Mouse (Mus musculus): ENCODE measurements at regions not wholly inside any gene's neighbourhood (a gene's known extent, or its start where the extent isn't known, plus 50 kb on each side); places are given as distances from the start of the nearest gene placed in this dataset.

DNA sequence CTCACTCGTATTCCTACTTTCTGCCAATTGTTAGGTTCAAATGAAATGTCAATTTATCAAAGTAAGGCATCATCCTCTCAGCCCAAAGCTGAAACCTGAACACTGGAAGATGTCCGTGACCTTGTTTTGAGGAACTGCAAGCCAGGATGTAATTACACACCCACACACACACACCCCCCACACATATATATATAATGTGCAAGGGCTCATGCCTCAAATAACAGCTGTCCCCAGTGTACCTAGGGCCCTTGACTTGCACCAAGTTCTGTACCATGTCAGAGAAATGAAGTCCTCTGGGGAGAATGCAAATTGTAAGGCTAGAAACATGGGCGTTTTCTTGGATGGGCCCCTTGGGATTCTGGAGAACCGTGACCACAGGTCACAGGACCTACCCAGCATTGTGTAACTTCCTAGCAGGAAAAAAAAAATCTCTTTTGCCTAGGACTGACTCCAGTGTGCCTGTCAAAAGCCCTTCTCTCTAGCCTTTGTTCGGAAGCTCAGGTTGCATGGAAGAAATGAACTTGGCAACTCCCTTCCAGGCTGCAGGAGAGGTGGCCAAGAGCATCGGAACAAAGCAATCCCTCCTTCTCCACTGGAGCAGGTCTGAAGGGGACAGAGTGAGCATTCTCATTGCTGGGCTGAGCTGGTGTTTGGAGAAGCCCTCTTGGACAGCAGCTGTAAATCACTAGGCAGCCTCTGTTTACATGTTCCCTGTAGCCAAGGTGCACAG lies 118.5 kb downstream of the Trib2 start:
- H3K9ac ChIP-seq (replicated peaks): no peak overlapping the region
- ATAC-seq (ENCODE audit: insufficient read depth): no peak
- no peak overlapping the region for H3K4me3 ChIP-seq (ENCODE audit: insufficient read depth in 1 of 2, low read depth in 2 of 2, low read length in 2 of 2)
- 40% methylated on average over 6 of the region's 6 CpGs for WGBS (ENCODE audit: insufficient replicate concordance)
- H3K9me3 ChIP-seq (ENCODE audit: control insufficient read depth, low read length): no peaks in the 10 kb centered on the region
- no peak for DNase-seq (ENCODE audit: low read depth in 3 of 3, low spot score in 3 of 3)
- TF ChIP-seq CTCF (IDR thresholded peaks at IDR 0.05; ENCODE audit: low read depth) (no peak), EP300 (IDR thresholded peaks at IDR 0.05; ENCODE audit: low read depth) (no peak)
- H3K4me2 ChIP-seq (ENCODE audit: low read depth): no peak overlapping the region
- peaks cover 0 to 2% of the 10 kb centered on the region in 2 experiments; a peak in 1 of 4 replicates for H3K4me1 ChIP-seq (replicated peaks; ENCODE audit: control insufficient read depth in 2 of 2, insufficient read depth in 2 of 2, low read length in 1 of 2)
- H3K27me3 ChIP-seq (ENCODE audit: control insufficient read depth, insufficient read depth, low read length): no peaks in the 10 kb centered on the region
- no peaks in the 10 kb centered on the region for H3K36me3 ChIP-seq (replicated peaks; ENCODE audit: control insufficient read depth, insufficient read depth, low read depth)
- no peak overlapping the region for H3K27ac ChIP-seq

DNA sequence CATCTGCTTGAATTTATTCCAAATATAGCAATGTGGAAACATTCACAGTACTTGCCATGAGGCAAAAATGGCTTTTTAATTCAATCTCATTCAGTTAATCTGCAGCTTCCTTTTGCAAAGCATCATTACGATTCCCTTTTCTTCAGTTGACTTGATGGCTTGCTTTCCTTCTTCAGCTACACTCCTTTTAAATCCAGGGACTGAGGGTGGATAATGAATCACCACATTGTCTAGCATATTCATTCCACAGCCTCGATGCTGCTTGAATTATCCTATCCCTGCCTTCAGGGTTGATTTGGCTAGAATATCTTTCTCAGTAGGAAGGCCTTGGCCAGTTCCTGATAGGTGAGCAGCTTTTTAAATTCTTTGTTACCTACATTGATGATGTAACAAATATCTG lies 128.4 kb downstream of the Trib2 start:
- H3K9me3 ChIP-seq (ENCODE audit: control insufficient read depth, low read length): no peaks in the 10 kb centered on the region
- H3K4me2 ChIP-seq (ENCODE audit: low read depth): no peak overlapping the region
- TF ChIP-seq CTCF (IDR thresholded peaks at IDR 0.05; ENCODE audit: low read depth) (no peak), EP300 (IDR thresholded peaks at IDR 0.05; ENCODE audit: low read depth) (no peak)
- DNase-seq (ENCODE audit: low read depth in 3 of 3, low spot score in 3 of 3): no peak
- no peaks in the 10 kb centered on the region for H3K36me3 ChIP-seq (replicated peaks; ENCODE audit: control insufficient read depth, insufficient read depth, low read depth)
- H3K27me3 ChIP-seq (ENCODE audit: control insufficient read depth, insufficient read depth, low read length): no peaks in the 10 kb centered on the region
- H3K27ac ChIP-seq: no peak overlapping the region
- H3K9ac ChIP-seq (replicated peaks): no peak overlapping the region
- no peak overlapping the region for H3K4me3 ChIP-seq (ENCODE audit: insufficient read depth in 1 of 2, low read depth in 2 of 2, low read length in 2 of 2)
- WGBS (ENCODE audit: insufficient replicate concordance): 49% methylated on average over 2 of the region's 2 CpGs
- no peak for ATAC-seq (ENCODE audit: insufficient read depth)
- no peaks in the 10 kb centered on the region for H3K4me1 ChIP-seq (replicated peaks; ENCODE audit: control insufficient read depth in 2 of 2, insufficient read depth in 2 of 2, low read length in 1 of 2)

DNA sequence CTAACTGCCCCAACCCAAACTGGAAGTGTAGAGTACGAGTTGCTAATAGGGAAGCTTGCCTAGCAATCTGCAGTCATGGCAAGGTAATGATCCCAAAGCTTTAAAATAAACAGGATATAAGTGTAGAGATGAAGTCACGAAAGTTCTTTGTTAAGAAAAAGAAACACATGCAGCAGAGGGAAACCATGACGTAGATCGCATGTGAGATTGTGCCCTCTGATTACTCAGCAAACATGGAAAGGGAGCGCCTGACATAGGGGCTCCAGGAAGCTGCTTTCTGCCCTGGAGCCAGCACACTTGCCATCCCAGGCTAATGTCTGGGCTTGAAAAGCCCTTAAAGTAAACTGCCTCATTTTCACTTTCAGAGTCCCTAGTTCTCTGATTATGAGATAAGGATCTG lies 132.4 kb downstream of the Trib2 start:
- no peak overlapping the region for H3K4me2 ChIP-seq (ENCODE audit: low read depth)
- DNase-seq (ENCODE audit: low read depth in 3 of 3, low spot score in 3 of 3): no peak
- TF ChIP-seq CTCF (IDR thresholded peaks at IDR 0.05; ENCODE audit: low read depth): no peak
- TF ChIP-seq EP300 (IDR thresholded peaks at IDR 0.05; ENCODE audit: low read depth): no peak

DNA sequence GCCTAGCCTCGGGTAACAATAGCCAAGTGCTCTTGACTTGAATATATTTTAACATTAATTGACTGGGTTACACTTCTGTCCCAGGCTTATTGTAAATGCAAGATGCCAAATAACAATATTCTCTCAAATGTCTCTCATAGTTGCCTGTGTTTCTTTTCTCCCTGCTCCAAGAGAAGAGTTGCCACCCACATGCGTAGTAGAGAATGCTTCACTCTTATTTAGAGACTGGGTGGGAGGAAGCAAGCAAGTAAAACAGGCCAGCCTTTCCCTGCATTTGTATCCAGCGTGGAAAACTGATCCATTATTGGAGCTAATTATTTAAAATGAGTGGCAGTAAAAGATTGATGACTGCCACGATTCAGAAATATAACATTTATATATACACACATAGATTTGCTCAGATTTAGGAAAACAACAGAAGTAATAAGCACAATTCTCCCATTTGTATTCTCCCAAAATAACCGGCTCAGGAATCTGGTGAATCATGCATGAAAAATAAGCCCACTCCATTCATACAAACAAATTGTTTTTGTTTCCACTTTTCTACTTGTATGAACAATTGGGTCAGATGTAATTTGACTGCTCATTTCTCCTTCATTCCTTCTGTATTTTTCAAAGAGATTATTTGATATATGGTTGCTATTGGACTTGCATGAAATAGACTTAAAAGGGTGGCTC lies 134.9 kb downstream of the Trib2 start:
- no peaks in the 10 kb centered on the region for H3K4me1 ChIP-seq (replicated peaks; ENCODE audit: control insufficient read depth in 2 of 2, insufficient read depth in 2 of 2, low read length in 1 of 2)
- no peak overlapping the region for H3K4me3 ChIP-seq (ENCODE audit: insufficient read depth in 1 of 2, low read depth in 2 of 2, low read length in 2 of 2)
- no peak overlapping the region for H3K4me2 ChIP-seq (ENCODE audit: low read depth)
- H3K36me3 ChIP-seq (replicated peaks; ENCODE audit: control insufficient read depth, insufficient read depth, low read depth): no peaks in the 10 kb centered on the region
- no peaks in the 10 kb centered on the region for H3K9me3 ChIP-seq (ENCODE audit: control insufficient read depth, low read length)
- no peak overlapping the region for H3K27ac ChIP-seq
- no peaks in the 10 kb centered on the region for H3K27me3 ChIP-seq (ENCODE audit: control insufficient read depth, insufficient read depth, low read length)
- no peak for TF ChIP-seq CTCF (IDR thresholded peaks at IDR 0.05; ENCODE audit: low read depth)
- no peak for TF ChIP-seq EP300 (IDR thresholded peaks at IDR 0.05; ENCODE audit: low read depth)
- ATAC-seq (ENCODE audit: insufficient read depth) (no peak), DNase-seq (ENCODE audit: low read depth in 3 of 3, low spot score in 3 of 3) (no peak)
- H3K9ac ChIP-seq (replicated peaks): no peak overlapping the region
- 52% methylated on average over 5 of the region's 5 CpGs for WGBS (ENCODE audit: insufficient replicate concordance)

More for the DNA sequence above, 132.4 kb downstream of the Trib2 start:
- no peaks in the 10 kb centered on the region for H3K27me3 ChIP-seq (ENCODE audit: control insufficient read depth, insufficient read depth, low read length)
- no peak overlapping the region for H3K4me3 ChIP-seq (ENCODE audit: insufficient read depth in 1 of 2, low read depth in 2 of 2, low read length in 2 of 2)
- no peaks in the 10 kb centered on the region for H3K36me3 ChIP-seq (replicated peaks; ENCODE audit: control insufficient read depth, insufficient read depth, low read depth)
- H3K9ac ChIP-seq (replicated peaks): no peak overlapping the region
- H3K4me1 ChIP-seq (replicated peaks; ENCODE audit: control insufficient read depth in 2 of 2, insufficient read depth in 2 of 2, low read length in 1 of 2): no peaks in the 10 kb centered on the region
- H3K9me3 ChIP-seq (ENCODE audit: control insufficient read depth, low read length): no peaks in the 10 kb centered on the region
- ATAC-seq (ENCODE audit: insufficient read depth): no peak
- WGBS (ENCODE audit: insufficient replicate concordance): 40% methylated on average over 5 of the region's 5 CpGs
- H3K27ac ChIP-seq: no peak overlapping the region

DNA sequence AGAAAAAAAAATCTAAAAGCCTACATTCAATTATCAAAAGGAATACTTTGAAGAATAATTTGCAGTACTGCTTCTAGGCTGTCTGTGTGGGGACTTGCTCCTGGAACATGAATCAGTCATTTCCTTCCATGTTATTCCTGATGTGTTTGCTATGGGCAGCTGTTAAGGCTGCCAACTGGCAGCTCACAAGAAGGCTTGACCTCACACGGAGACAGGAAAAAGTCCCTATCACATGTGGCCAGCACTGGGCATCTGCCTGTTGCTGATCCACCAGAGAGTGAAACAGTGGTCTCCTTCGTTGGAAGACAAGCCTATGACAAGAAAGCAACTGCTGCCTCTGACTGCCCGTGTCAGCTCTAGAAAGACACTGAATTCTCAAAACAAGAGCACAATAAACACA lies 140.6 kb downstream of the Trib2 start:
- no peak overlapping the region for H3K9ac ChIP-seq (replicated peaks)
- H3K4me2 ChIP-seq (ENCODE audit: low read depth): no peak overlapping the region
- H3K9me3 ChIP-seq (ENCODE audit: control insufficient read depth, low read length): no peaks in the 10 kb centered on the region
- WGBS (ENCODE audit: insufficient replicate concordance): 36% methylated on average over 3 of the region's 3 CpGs
- no peaks in the 10 kb centered on the region for H3K4me1 ChIP-seq (replicated peaks; ENCODE audit: control insufficient read depth in 2 of 2, insufficient read depth in 2 of 2, low read length in 1 of 2)
- no peak overlapping the region for H3K27ac ChIP-seq
- ATAC-seq (ENCODE audit: insufficient read depth) (no peak), DNase-seq (ENCODE audit: low read depth in 3 of 3, low spot score in 3 of 3) (no peak)
- no peak for TF ChIP-seq CTCF (IDR thresholded peaks at IDR 0.05; ENCODE audit: low read depth)
- TF ChIP-seq EP300 (IDR thresholded peaks at IDR 0.05; ENCODE audit: low read depth): no peak
- no peaks in the 10 kb centered on the region for H3K27me3 ChIP-seq (ENCODE audit: control insufficient read depth, insufficient read depth, low read length)
- no peak overlapping the region for H3K4me3 ChIP-seq (ENCODE audit: insufficient read depth in 1 of 2, low read depth in 2 of 2, low read length in 2 of 2)
- H3K36me3 ChIP-seq (replicated peaks; ENCODE audit: control insufficient read depth, insufficient read depth, low read depth): no peaks in the 10 kb centered on the region

Measured in liver, embryonic 14.5 days (tissue).